Mouse (Mus musculus) midbrain, embryonic 15.5 days (tissue): Measurements from ENCODE around the gene Plcb1. TPM values are rescaled to one million over a fixed set of nuclear protein-coding genes. Genes with fewer than 3 reads are reported as not detected.
A peak's percentile ranks its signal among the peaks of the same experiment; 100 is the strongest.
"Not testable (repeated sequence)": the region's sequence is repeated elsewhere in the genome, so short reads cannot be mapped to it uniquely, and the experiment has no call there.

ENCODE experiments used
- ATAC-seq: fragments of 200-750 bp; cut with Nextera tagmentation; replicated peaks from 2 replicates; pipeline ENCODE4 v1.8.0; 2017; ENCODE audit warnings: moderate TSS enrichment
- H3K27ac ChIP-seq: fragments of 300-500 bp; sonication (generic); 2 replicates; pipeline ENCODE4 v1.5.1; 2015; ENCODE audit warnings: mild to moderate bottlenecking, inconsistent platforms
- H3K27me3 ChIP-seq: fragments of 300-500 bp; sonication (generic); replicated peaks from 2 replicates; pipeline ENCODE4 v1.6.1; 2015; ENCODE audit warnings: inconsistent platforms
- H3K36me3 ChIP-seq: fragments of 300-500 bp; sonication (generic); replicated peaks from 2 replicates; pipeline ENCODE4 v1.6.1; 2015; ENCODE audit warnings: inconsistent platforms
- H3K4me1 ChIP-seq: fragments of 300-500 bp; sonication (generic); 2 replicates; pipeline ENCODE4 v1.6.1; 2015; ENCODE audit warnings: inconsistent platforms
- H3K4me2 ChIP-seq: fragments of 300-500 bp; sonication (generic); 2 replicates; pipeline ENCODE4 v1.6.1; 2015; ENCODE audit warnings: inconsistent platforms, mild to moderate bottlenecking, moderate library complexity
- H3K4me3 ChIP-seq: fragments of 300-500 bp; sonication (generic); 2 replicates; pipeline ENCODE4 v1.5.1; 2015; ENCODE audit warnings: mild to moderate bottlenecking, inconsistent platforms
- H3K9ac ChIP-seq: fragments of 300-500 bp; sonication (generic); 2 replicates; pipeline ENCODE4 v1.6.1; 2015; ENCODE audit warnings: mild to moderate bottlenecking, inconsistent platforms
- H3K9me3 ChIP-seq: fragments of 300-500 bp; sonication (generic); 2 replicates; pipeline ENCODE4 v1.6.1; 2016; ENCODE audit warnings: inconsistent platforms
- WGBS: fragments of 180-500 bp; shearing (Covaris S2); methylation state at CpG from one replicate; pipeline ENCODE4 v1.1.7; 2015; ENCODE audit warnings: mixed read lengths; 5-methylcytosine and 5-hydroxymethylcytosine counted together
- polyA plus RNA-seq: library from polyadenylated mRNA; unstranded; fragments of >200 nt; fragmentation: Nextera tagmentation; extraction: Ambion mirVana; gene quantifications from 2 replicates; pipeline ENCODE4 v1.2.1, GENCODE M21; 2015

Gene Plcb1
- polyA plus RNA-seq, 1 experiment from 2014 or later: 38.0 TPM

GRCm38 (mm10) chr2:135318136-135318535 lies 532.3 kb downstream of the Plcb1 start:
- Histone ChIP-seq H3K9me3 (no peaks in the 10 kb centered on the region), H3K27ac (no peak overlapping the region), H3K4me2 (no peak overlapping the region), H3K9ac (no peak overlapping the region), H3K36me3 (no peaks in the 10 kb centered on the region), H3K4me1 (no peaks in the 10 kb centered on the region), H3K27me3 (no peaks in the 10 kb centered on the region), H3K4me3 (no peak overlapping the region)
- ATAC-seq: no peak
- WGBS: 93% methylated on average over 1 of the region's 1 CpGs

- 50% methylated on average over 7 of the region's 7 CpGs for WGBS
- no peak overlapping the region for H3K9ac ChIP-seq
Observed at GRCm38 (mm10) chr2:135323276-135323954, 537.5 kb downstream of the Plcb1 start.

GRCm38 (mm10) chr2:135323955-135324302 lies 538.1 kb downstream of the Plcb1 start:
- 24% methylated on average over 4 of the region's 4 CpGs for WGBS

More at GRCm38 (mm10) chr2:135323276-135323954, 537.5 kb downstream of the Plcb1 start:
- Histone ChIP-seq H3K4me2 (peak overlapping the region; percentile 50), H3K27me3 (no peaks in the 10 kb centered on the region), H3K4me1 (no peaks in the 10 kb centered on the region; the same call in 1 of the 2 replicates), H3K9me3 (no peaks in the 10 kb centered on the region), H3K4me3 (peak overlapping the region; percentile 35), H3K36me3 (no peaks in the 10 kb centered on the region), H3K27ac (peak overlapping the region; percentile 39)
- peak; percentile 73 for ATAC-seq

DNA sequence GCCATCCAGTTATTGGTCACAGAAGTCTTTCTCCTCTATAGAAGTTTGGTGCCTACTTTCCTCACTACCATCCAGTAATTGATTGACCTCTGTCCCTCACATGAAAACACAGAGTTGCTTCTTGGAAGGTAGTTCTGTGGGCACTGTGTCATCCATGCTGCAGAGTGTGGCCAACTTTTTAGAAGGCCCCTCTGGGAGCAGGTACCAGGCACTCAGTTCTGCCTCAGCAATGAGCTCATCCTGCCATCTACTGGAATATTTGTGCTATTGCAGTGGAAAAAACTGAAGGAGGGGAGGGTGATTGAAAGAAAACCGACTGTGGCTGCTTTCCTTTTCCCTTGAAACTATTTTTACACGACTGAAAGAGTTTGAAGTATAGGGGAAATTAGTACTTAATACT lies 542.9 kb downstream of the Plcb1 start:
- Histone ChIP-seq H3K4me3 (no peak overlapping the region), H3K9me3 (no peaks in the 10 kb centered on the region), H3K36me3 (no peaks in the 10 kb centered on the region), H3K27ac (no peak overlapping the region), H3K9ac (no peak overlapping the region), H3K4me1 (no peaks in the 10 kb centered on the region; the same call in 1 of the 2 replicates), H3K27me3 (no peaks in the 10 kb centered on the region), H3K4me2 (no peak overlapping the region)
- 6% methylated on average over 2 of the region's 2 CpGs for whole genome bisulfite sequencing
- peak; percentile 64 for ATAC-seq

More at GRCm38 (mm10) chr2:135323955-135324302, 538.1 kb downstream of the Plcb1 start:
- peak overlapping the region; percentile 39 for H3K27ac ChIP-seq
- H3K36me3 ChIP-seq: no peaks in the 10 kb centered on the region
- no peaks in the 10 kb centered on the region for H3K9me3 ChIP-seq
- no peak overlapping the region for H3K9ac ChIP-seq
- peak overlapping the region; percentile 35 for H3K4me3 ChIP-seq
- no peaks in the 10 kb centered on the region for H3K27me3 ChIP-seq
- no peaks in the 10 kb centered on the region; the same call in 1 of the 2 replicates for H3K4me1 ChIP-seq
- H3K4me2 ChIP-seq: peak overlapping the region; percentile 50
- peak; percentile 91 for ATAC-seq

- Histone ChIP-seq H3K4me2 (peak overlapping the region; percentile 46), H3K4me1 (no peaks in the 10 kb centered on the region), H3K9ac (no peak overlapping the region), H3K27ac (no peak overlapping the region), H3K36me3 (no peaks in the 10 kb centered on the region), H3K27me3 (no peaks in the 10 kb centered on the region), H3K9me3 (no peaks in the 10 kb centered on the region), H3K4me3 (peak overlapping the region; percentile 19; the same call in 1 of the 2 replicates)
- 13% methylated on average over 14 of the region's 14 CpGs for WGBS
- peak; percentile 87 for ATAC-seq
Observed at GRCm38 (mm10) chr2:135329782-135330545, 544.1 kb downstream of the Plcb1 start.

DNA sequence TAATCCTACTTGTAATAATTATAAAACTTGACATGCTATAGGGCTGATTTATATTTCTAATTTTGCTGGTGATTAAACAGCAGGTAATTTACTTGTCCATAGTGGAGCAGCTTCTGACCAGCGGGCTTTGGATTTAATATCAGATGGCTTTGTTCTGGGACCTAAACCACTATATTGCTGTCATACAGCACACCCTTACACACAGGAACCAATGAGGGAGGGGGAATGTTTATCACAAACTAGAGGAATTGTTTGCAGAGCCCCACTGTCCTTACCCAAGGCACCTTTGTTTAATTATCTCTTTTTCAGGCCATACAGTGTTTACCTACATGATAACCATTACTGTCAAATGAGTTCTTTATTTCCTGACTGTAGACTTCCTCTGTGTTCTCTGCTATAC lies 546.0 kb downstream of the Plcb1 start:
- Histone ChIP-seq H3K9ac (no peak overlapping the region), H3K36me3 (no peaks in the 10 kb centered on the region), H3K9me3 (no peaks in the 10 kb centered on the region), H3K27me3 (no peaks in the 10 kb centered on the region), H3K27ac (no peak overlapping the region), H3K4me2 (no peak overlapping the region), H3K4me3 (no peak overlapping the region), H3K4me1 (no peaks in the 10 kb centered on the region)
- ATAC-seq: no peak
- WGBS: 86% methylated on average over 1 of the region's 1 CpGs

- Histone ChIP-seq H3K36me3 (no peaks in the 10 kb centered on the region), H3K9me3 (no peaks in the 10 kb centered on the region), H3K9ac (no peak overlapping the region), H3K27me3 (no peaks in the 10 kb centered on the region), H3K27ac (no peak overlapping the region), H3K4me3 (no peak overlapping the region), H3K4me1 (no peaks in the 10 kb centered on the region), H3K4me2 (no peak overlapping the region)
- 40% methylated on average over 1 of the region's 1 CpGs for WGBS
- ATAC-seq: no peak
Observed at GRCm38 (mm10) chr2:135356311-135356710, 570.4 kb downstream of the Plcb1 start.

DNA sequence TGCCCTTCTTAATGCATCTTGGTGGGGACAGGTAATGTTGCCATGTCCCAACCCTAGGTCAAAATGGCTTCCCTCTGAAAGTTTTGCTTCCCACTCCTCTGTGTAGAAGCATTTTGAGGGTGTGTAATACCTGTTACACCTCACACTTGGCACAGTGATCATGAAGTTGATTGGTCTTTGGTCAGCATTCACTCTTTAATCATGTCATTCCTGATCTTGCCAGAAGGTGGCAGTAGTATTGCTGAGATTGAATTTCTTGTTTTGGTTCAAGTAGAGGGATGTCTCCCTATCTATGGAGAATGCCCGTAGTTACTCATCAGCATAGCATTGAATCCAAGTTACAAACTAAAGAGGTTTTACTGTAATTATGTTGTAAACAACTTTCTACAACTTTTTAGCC lies 575.9 kb downstream of the Plcb1 start:
- peak; percentile 63; the same call in 1 of the 2 replicates for ATAC-seq
- no peaks in the 10 kb centered on the region for H3K27me3 ChIP-seq
- 12% methylated on average over 1 of the region's 1 CpGs for WGBS

DNA sequence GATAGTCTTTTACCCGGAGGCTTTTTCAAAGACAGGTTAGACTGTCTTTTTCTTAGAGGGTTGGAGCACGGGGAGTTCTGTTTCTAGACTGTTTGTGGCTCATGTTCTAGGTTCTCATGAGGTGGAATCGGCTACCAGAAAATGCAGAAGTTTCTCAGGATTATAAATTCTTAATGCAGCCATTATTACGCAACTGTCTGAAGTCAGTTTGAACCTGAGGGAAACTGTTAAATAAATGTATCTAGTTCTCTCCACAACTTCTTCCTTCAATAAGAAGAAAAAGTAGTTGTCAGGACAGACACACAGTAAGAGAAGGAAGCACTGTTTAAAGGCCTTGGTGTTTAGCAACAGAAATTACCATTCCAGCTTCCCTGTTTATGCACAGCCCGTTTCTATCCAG lies 577.1 kb downstream of the Plcb1 start:
- Histone ChIP-seq H3K36me3 (no peaks in the 10 kb centered on the region), H3K9ac (no peak overlapping the region), H3K27ac (no peak overlapping the region), H3K4me2 (no peak overlapping the region), H3K9me3 (no peaks in the 10 kb centered on the region), H3K4me3 (no peak overlapping the region), H3K27me3 (no peaks in the 10 kb centered on the region), H3K4me1 (no peaks in the 10 kb centered on the region)
- ATAC-seq: no peak
- WGBS: 85% methylated on average over 5 of the region's 5 CpGs

More for the DNA sequence above, 575.9 kb downstream of the Plcb1 start:
- H3K36me3 ChIP-seq: no peaks in the 10 kb centered on the region
- H3K4me1 ChIP-seq: no peaks in the 10 kb centered on the region
- H3K4me3 ChIP-seq: no peak overlapping the region
- H3K9me3 ChIP-seq: no peaks in the 10 kb centered on the region
- H3K9ac ChIP-seq: no peak overlapping the region
- no peak overlapping the region for H3K27ac ChIP-seq
- H3K4me2 ChIP-seq: no peak overlapping the region

- 68% methylated on average over 10 of the region's 10 CpGs for WGBS
- Histone ChIP-seq H3K4me1 (no peaks in the 10 kb centered on the region), H3K27me3 (no peaks in the 10 kb centered on the region), H3K4me3 (no peak overlapping the region), H3K4me2 (no peak overlapping the region), H3K36me3 (no peaks in the 10 kb centered on the region), H3K9ac (no peak overlapping the region), H3K27ac (no peak overlapping the region), H3K9me3 (no peaks in the 10 kb centered on the region)
- ATAC-seq: no peak
Observed at GRCm38 (mm10) chr2:135370259-135370835, 584.5 kb downstream of the Plcb1 start.

DNA sequence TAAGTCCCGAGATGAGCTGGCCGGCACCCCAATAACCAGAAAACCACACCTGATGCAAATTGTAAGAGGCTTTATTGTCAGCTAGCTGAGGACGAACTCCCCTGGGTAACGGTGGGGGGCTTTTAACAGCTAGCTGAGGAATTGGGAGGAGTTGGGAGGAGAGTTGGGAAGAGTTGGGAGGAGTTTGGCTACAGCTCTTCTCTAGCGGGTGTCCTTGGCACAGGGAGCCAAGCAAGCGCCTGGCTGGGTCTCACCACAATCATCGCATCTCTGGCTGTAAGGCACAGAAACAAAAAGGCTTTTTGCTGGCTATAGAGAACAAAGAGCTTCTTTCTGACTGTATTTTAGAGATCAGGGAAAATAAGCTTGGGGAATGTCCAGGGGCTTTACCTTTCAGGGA lies 594.9 kb downstream of the Plcb1 start:
- H3K27me3 ChIP-seq, H3K4me3 ChIP-seq, H3K4me2 ChIP-seq, ATAC-seq, H3K9ac ChIP-seq, H3K36me3 ChIP-seq, H3K27ac ChIP-seq, H3K9me3 ChIP-seq, H3K4me1 ChIP-seq: not testable (repeated sequence)
- WGBS: 32% methylated on average over 7 of the region's 7 CpGs

DNA sequence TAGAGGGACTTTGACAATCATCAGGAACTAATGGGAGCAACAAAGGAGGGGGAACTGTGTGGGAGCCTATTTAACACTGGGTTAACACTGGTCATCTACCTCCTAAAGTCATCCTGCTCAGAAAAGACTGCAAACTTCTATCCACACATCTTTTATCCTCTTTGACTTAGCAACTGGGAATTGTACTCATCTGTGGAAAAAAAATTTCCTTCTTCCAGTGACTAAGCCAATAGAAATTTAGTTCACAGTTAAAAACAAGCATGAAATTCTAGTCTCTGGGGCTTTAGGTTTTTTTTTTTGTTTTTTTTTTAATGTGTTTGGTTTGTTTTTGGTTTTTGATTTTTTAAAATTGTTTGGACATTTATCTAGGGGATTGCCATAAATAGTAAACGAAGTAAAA lies 595.5 kb downstream of the Plcb1 start:
- H3K4me1 ChIP-seq: no peaks in the 10 kb centered on the region
- H3K27ac ChIP-seq: no peak overlapping the region
- H3K36me3 ChIP-seq: 0 out of 2 replicates have a peak, but pooled peaks cover 1% of the 10 kb centered on the region
- ATAC-seq: no peak
- no peaks in the 10 kb centered on the region; the same call in 1 of the 2 replicates for H3K9me3 ChIP-seq
- H3K9ac ChIP-seq: no peak overlapping the region
- no peak overlapping the region for H3K4me2 ChIP-seq
- WGBS: 87% methylated on average over 1 of the region's 1 CpGs
- no peak overlapping the region for H3K4me3 ChIP-seq
- H3K27me3 ChIP-seq: no peaks in the 10 kb centered on the region
